Mouse (Mus musculus) lung, postnatal 36 days (tissue): ENCODE data around the gene Espn.

ENCODE experiments used
- DNase-seq: peaks from one replicate; pipeline ENCODE4 v3.0.0; 2022; ENCODE audit warnings: mixed read lengths

The Espn gene

GRCm38 (mm10) chr4:152151966-152152544 lies at the start of gene Espn:
TSS of gene Espn (minus strand) at chr4:152152371.
- peak; percentile 77 for DNase-seq

- peak; percentile 51 for DNase-seq
These were observed 49.3 kb upstream of the Espn start for GRCm38 (mm10) chr4:152201492-152201891.

GRCm38 (mm10) chr4:152199617-152200016 lies 47.4 kb upstream of the Espn start:
- DNase-seq, result no peak

GRCm38 (mm10) chr4:152197545-152197944 lies 45.4 kb upstream of the Espn start:
- no peak for DNase-seq

- no peak for DNase-seq
These were observed 44.1 kb upstream of the Espn start for GRCm38 (mm10) chr4:152196276-152196675.

GRCm38 (mm10) chr4:152194476-152195175 lies 42.5 kb upstream of the Espn start:
- DNase-seq, result no peak

- DNase-seq, result no peak
These were observed 40.4 kb upstream of the Espn start for GRCm38 (mm10) chr4:152192569-152192968.

- no peak for DNase-seq
These were observed 38.5 kb upstream of the Espn start for GRCm38 (mm10) chr4:152190701-152191100.

GRCm38 (mm10) chr4:152190096-152190653 lies 38.0 kb upstream of the Espn start:
- DNase-seq, result no peak

- DNase-seq, result no peak
These were observed 37.5 kb upstream of the Espn start for GRCm38 (mm10) chr4:152189691-152190090.

- DNase-seq, result no peak
These were observed 36.9 kb upstream of the Espn start for GRCm38 (mm10) chr4:152189071-152189470.

GRCm38 (mm10) chr4:152188651-152189050 lies 36.5 kb upstream of the Espn start:
- DNase-seq, result no peak

GRCm38 (mm10) chr4:152187142-152187541 lies 35.0 kb upstream of the Espn start:
- no peak for DNase-seq

GRCm38 (mm10) chr4:152186205-152187082 lies 34.3 kb upstream of the Espn start:
- DNase-seq, result no peak

GRCm38 (mm10) chr4:152185510-152186204 lies 33.5 kb upstream of the Espn start:
- DNase-seq, result no peak

- peak; percentile 61 for DNase-seq
These were observed 33.0 kb upstream of the Espn start for GRCm38 (mm10) chr4:152185137-152185509.

- no peak for DNase-seq
These were observed 32.3 kb upstream of the Espn start for GRCm38 (mm10) chr4:152184353-152185035.

GRCm38 (mm10) chr4:152182205-152182604 lies 30.0 kb upstream of the Espn start:
- DNase-seq, result no peak

- DNase-seq, result no peak
These were observed 27.9 kb upstream of the Espn start for GRCm38 (mm10) chr4:152179946-152180660.

GRCm38 (mm10) chr4:152178916-152179705 lies 26.9 kb upstream of the Espn start:
- no peak for DNase-seq
